Mouse (Mus musculus) limb, embryonic 12.5 days (tissue): ENCODE data around the gene Snrnp40. TPM values are rescaled to one million over a fixed set of nuclear protein-coding genes. Genes with fewer than 3 reads are reported as not detected.

Experiments used
- ATAC-seq: fragments of 200-750 bp; cut with Nextera tagmentation; 2 replicates; pipeline ENCODE4 v1.8.0; 2017; ENCODE audit warnings: low read depth, moderate TSS enrichment; ENCODE audit not compliant: insufficient number of reproducible peaks, insufficient read depth, low FRiP score, low TSS enrichment
- H3K27ac ChIP-seq: fragments of 300-500 bp; sonication (generic); 2 replicates; pipeline ENCODE4 v1.5.1; 2016; ENCODE audit warnings: mild to moderate bottlenecking, moderate library complexity
- H3K27me3 ChIP-seq: fragments of 300-500 bp; sonication (generic); 2 replicates; pipeline ENCODE4 v1.6.1; 2016; ENCODE audit warnings: mild to moderate bottlenecking, moderate library complexity
- H3K36me3 ChIP-seq: fragments of 300-500 bp; sonication (generic); 2 replicates; pipeline ENCODE4 v1.6.1; 2016; ENCODE audit warnings: mild to moderate bottlenecking, moderate library complexity
- H3K4me1 ChIP-seq: fragments of 300-500 bp; sonication (generic); replicated peaks from 2 replicates; pipeline ENCODE4 v1.6.1; 2016
- H3K4me2 ChIP-seq: fragments of 300-500 bp; sonication (generic); 2 replicates; pipeline ENCODE4 v1.6.1; 2016; ENCODE audit warnings: mild to moderate bottlenecking, moderate library complexity
- H3K4me3 ChIP-seq: fragments of 300-500 bp; sonication (generic); replicated peaks from 2 replicates; pipeline ENCODE4 v1.5.1; 2016; ENCODE audit warnings: mild to moderate bottlenecking
- H3K9ac ChIP-seq: fragments of 300-500 bp; sonication (generic); replicated peaks from 2 replicates; pipeline ENCODE4 v1.6.1; 2016; ENCODE audit warnings: mild to moderate bottlenecking, moderate library complexity
- H3K9me3 ChIP-seq: fragments of 300-500 bp; sonication (generic); 2 replicates; pipeline ENCODE4 v1.6.1; 2016; ENCODE audit warnings: mild to moderate bottlenecking, moderate library complexity
- WGBS: fragments of 180-500 bp; shearing (Covaris S2); methylation state at CpG from one replicate; pipeline ENCODE4 v1.1.7; 2016; 5-methylcytosine and 5-hydroxymethylcytosine counted together
- polyA plus RNA-seq: library from polyadenylated mRNA; unstranded; fragments of >200 nt; fragmentation: Nextera tagmentation; extraction: Ambion mirVana; gene quantifications from 2 replicates; pipeline ENCODE4 v1.2.1, GENCODE M21; 2016

The Snrnp40 gene
- polyA plus RNA-seq, 1 experiment from 2014 or later: 212 TPM

- Histone ChIP-seq H3K4me3 (no peak overlapping the region), H3K9me3 (no peaks in the 10 kb centered on the region), H3K27me3 (no peaks in the 10 kb centered on the region), H3K4me1 (no peaks in the 10 kb centered on the region), H3K4me2 (no peak overlapping the region), H3K36me3 (peaks cover 90% of the 10 kb centered on the region), H3K27ac (no peak overlapping the region), H3K9ac (no peak overlapping the region)
- no peak for ATAC-seq
- 92% methylated on average over 2 of the region's 2 CpGs for WGBS
These were observed 34.5 kb upstream of the Snrnp40 start for GRCm38 (mm10) chr4:130325446-130325845.

- Histone ChIP-seq H3K4me2 (no peak overlapping the region), H3K9ac (no peak overlapping the region), H3K27ac (no peak overlapping the region), H3K36me3 (peaks cover 83% of the 10 kb centered on the region), H3K4me3 (no peak overlapping the region), H3K27me3 (no peaks in the 10 kb centered on the region), H3K4me1 (no peaks in the 10 kb centered on the region), H3K9me3 (no peaks in the 10 kb centered on the region)
- 89% methylated on average over 9 of the region's 9 CpGs for WGBS
- ATAC-seq: no peak
These were observed 32.6 kb upstream of the Snrnp40 start for GRCm38 (mm10) chr4:130327366-130327765.

DNA sequence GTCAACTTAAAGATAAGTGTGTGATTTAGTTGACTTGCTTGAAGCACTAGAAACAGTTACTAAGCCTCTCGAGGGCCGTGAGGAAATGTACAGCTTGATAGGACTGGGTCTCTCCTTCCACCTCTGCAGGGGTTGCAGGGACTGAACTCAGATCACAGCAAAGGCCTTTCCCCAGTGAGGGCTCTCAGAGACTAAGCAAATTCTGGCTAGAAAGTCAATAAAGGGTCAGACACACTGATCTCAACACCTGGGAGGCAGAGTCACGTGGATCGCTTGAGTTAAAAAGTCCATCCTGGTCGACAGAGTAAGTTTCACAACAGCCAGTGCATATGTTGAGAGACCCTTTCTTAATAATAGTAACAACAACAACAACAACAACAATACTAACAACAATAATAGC, 24.1 kb upstream of the Snrnp40 start:
- ATAC-seq: no peak
- Histone ChIP-seq H3K4me2 (no peak overlapping the region), H3K9ac (no peak overlapping the region), H3K27ac (no peak overlapping the region), H3K4me1 (no peaks in the 10 kb centered on the region), H3K36me3 (peaks cover 73% of the 10 kb centered on the region), H3K27me3 (no peaks in the 10 kb centered on the region), H3K4me3 (no peak overlapping the region), H3K9me3 (no peaks in the 10 kb centered on the region)
- 91% methylated on average over 5 of the region's 5 CpGs for WGBS

- no peaks in the 10 kb centered on the region for H3K4me1 ChIP-seq
- no peak overlapping the region for H3K9ac ChIP-seq
- H3K4me2 ChIP-seq: no peak overlapping the region
- no peak overlapping the region for H3K4me3 ChIP-seq
- no peak overlapping the region for H3K27ac ChIP-seq
- no peaks in the 10 kb centered on the region for H3K27me3 ChIP-seq
- 25% methylated on average over 4 of the region's 4 CpGs for WGBS
- H3K36me3 ChIP-seq: peaks cover 56% of the 10 kb centered on the region
- no peak for ATAC-seq
- H3K9me3 ChIP-seq: no peaks in the 10 kb centered on the region
These were observed 18.2 kb upstream of the Snrnp40 start for GRCm38 (mm10) chr4:130341691-130342090.

DNA sequence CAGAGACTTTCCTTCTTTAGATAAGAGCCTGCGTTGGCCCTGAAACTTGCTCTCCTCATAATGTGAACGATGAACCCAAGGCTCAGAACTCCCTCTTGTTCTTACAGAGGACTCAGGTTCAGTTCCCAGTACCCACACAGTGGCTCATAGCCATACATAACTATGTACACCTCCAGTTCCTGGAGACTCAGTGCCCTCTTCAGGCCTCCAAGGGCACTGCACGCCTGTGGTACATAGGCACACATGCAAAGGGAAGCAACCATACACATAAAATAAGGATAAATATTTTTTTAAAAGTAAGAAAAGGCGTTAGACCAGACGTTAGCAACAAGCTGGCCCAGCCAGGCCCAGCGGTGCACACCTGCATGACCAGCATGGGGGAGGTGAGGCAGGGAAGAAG, 10.3 kb upstream of the Snrnp40 start:
- peaks cover 84% of the 10 kb centered on the region for H3K36me3 ChIP-seq
- H3K27me3 ChIP-seq: no peaks in the 10 kb centered on the region
- ATAC-seq: no peak
- no peaks in the 10 kb centered on the region for H3K4me1 ChIP-seq
- no peak overlapping the region for H3K27ac ChIP-seq
- H3K4me3 ChIP-seq: no peak overlapping the region
- no peaks in the 10 kb centered on the region for H3K9me3 ChIP-seq
- WGBS: 96% methylated on average over 6 of the region's 6 CpGs
- no peak overlapping the region for H3K9ac ChIP-seq
- no peak overlapping the region for H3K4me2 ChIP-seq

GRCm38 (mm10) chr4:130350690-130351422, 9.1 kb upstream of the Snrnp40 start:
- no peaks in the 10 kb centered on the region for H3K4me1 ChIP-seq
- no peak overlapping the region for H3K4me2 ChIP-seq
- H3K9ac ChIP-seq: no peak overlapping the region
- no peak overlapping the region for H3K27ac ChIP-seq
- 89% methylated on average over 16 of the region's 16 CpGs for WGBS
- H3K4me3 ChIP-seq: no peak overlapping the region
- peaks cover 77% of the 10 kb centered on the region for H3K36me3 ChIP-seq
- H3K9me3 ChIP-seq: no peaks in the 10 kb centered on the region
- H3K27me3 ChIP-seq: no peaks in the 10 kb centered on the region
- no peak for ATAC-seq

- Histone ChIP-seq H3K36me3 (peaks cover 78% of the 10 kb centered on the region), H3K4me2 (no peak overlapping the region)
These were observed 7.3 kb upstream of the Snrnp40 start for GRCm38 (mm10) chr4:130352588-130352987.

DNA sequence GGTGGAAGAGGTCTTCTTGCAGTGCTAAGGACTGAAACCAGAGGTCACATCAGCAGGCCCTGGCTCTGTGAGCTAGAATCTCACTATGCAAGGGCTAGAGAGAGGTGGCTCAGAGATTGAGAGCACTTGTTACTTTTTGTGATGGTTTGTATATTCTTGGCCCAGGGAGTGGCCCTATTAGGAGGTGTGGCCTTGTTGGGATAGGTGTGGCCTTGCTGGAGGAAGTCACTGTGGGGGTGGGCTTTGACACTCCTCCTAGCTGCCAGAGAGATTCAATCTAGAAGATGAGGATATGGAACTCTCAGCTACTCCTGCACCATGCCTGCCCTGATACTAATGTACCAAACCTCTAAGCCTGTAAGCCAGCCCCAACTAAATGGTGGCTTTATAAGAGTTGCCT, 2.0 kb upstream of the Snrnp40 start:
- Histone ChIP-seq H3K36me3 (peaks cover 31% of the 10 kb centered on the region), H3K9me3 (no peaks in the 10 kb centered on the region), H3K27me3 (no peaks in the 10 kb centered on the region), H3K4me2 (no peak overlapping the region), H3K4me1 (peaks cover 17% of the 10 kb centered on the region), H3K4me3 (no peak overlapping the region), H3K9ac (0 out of 2 replicates have a peak overlapping the region, but pooled peaks have one; percentile 12), H3K27ac (no peak overlapping the region)
- ATAC-seq: no peak

More at GRCm38 (mm10) chr4:130352588-130352987, 7.3 kb upstream of the Snrnp40 start:
- no peak overlapping the region for H3K27ac ChIP-seq
- ATAC-seq: no peak
- H3K4me3 ChIP-seq: no peak overlapping the region
- 82% methylated on average over 7 of the region's 7 CpGs for WGBS
- no peaks in the 10 kb centered on the region for H3K9me3 ChIP-seq
- H3K4me1 ChIP-seq: no peaks in the 10 kb centered on the region
- no peaks in the 10 kb centered on the region for H3K27me3 ChIP-seq
- no peak overlapping the region for H3K9ac ChIP-seq

DNA sequence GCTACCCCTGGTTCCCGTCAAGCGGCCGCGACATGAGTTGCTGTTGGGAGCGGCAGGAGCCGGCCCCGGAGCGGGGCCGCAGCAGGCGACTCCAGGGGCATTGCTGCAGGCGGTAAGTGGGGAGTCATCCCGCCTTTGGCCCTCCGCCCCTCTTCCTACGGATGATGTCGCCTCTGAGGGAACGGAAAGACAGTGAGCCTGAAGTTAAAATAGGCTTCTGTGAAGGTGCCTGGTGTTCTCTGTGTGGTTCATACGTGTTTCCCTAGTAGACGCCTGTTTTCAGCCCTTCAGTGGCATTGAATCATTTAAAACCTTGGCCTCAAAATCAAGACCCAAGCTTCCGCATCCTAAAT, 282 bp downstream of the Snrnp40 start:
- Histone ChIP-seq H3K9ac (peak overlapping the region; percentile 89), H3K9me3 (no peaks in the 10 kb centered on the region), H3K27me3 (no peaks in the 10 kb centered on the region), H3K27ac (peak overlapping the region; percentile 77; the same call in 1 of the 2 replicates), H3K4me1 (peaks cover 17% of the 10 kb centered on the region), H3K4me2 (peak overlapping the region; percentile 87), H3K36me3 (peaks cover 39% of the 10 kb centered on the region), H3K4me3 (peak overlapping the region; percentile 93)
- WGBS: under 1% methylated on average over 19 of the region's 19 CpGs
- ATAC-seq: no peak

DNA sequence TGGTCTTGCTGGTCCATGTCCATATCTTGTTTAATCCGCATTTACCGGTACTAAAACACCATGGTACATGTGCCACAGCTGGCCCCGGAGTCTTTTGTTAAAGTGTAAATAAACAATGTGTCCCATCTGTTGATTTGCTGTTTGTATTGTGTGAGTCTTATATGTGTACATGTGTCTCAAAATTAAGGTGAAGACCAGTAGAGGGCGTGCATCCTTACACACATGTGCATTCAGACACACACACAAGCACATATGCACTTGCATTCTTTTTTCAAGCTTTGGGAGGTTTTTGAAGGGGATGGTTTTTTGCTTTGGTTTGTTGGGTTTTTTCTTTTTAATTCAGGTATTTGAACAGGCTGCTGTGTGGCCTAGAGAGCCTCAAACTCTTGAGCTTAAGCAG, 16.7 kb downstream of the Snrnp40 start:
- Histone ChIP-seq H3K9ac (no peak overlapping the region), H3K4me1 (no peaks in the 10 kb centered on the region), H3K9me3 (peaks cover 3% of the 10 kb centered on the region; the same call in 1 of the 2 replicates), H3K4me2 (no peak overlapping the region), H3K27me3 (no peaks in the 10 kb centered on the region), H3K36me3 (peaks cover 92% of the 10 kb centered on the region), H3K4me3 (no peak overlapping the region), H3K27ac (no peak overlapping the region)
- no peak for ATAC-seq
- 92% methylated on average over 4 of the region's 4 CpGs for WGBS

DNA sequence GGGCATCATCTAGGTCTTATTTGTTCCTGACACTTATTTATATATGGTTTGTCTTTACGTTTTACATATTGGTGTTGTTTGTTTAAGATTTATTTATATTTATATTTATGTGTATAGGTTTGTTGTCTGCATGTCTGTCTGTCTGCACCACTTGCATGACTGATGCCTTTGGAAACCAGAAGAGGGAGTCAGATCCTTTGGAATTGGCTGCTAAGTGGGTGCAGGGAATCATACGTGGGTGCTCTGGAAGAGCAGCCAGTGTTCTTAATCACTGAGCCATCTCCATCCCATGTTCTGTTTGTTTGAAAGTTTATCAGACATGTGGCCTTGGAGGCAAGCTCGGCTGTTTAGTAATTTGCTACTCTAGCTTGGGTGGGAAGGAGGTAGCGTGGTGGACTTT, 17.6 kb downstream of the Snrnp40 start:
- ATAC-seq: no peak
- peaks cover 96% of the 10 kb centered on the region for H3K36me3 ChIP-seq
- no peak overlapping the region for H3K4me2 ChIP-seq
- H3K9me3 ChIP-seq: peaks cover 3% of the 10 kb centered on the region; the same call in 1 of the 2 replicates
- no peak overlapping the region for H3K4me3 ChIP-seq
- no peak overlapping the region for H3K27ac ChIP-seq
- H3K27me3 ChIP-seq: no peaks in the 10 kb centered on the region
- no peak overlapping the region for H3K9ac ChIP-seq
- WGBS: 89% methylated on average over 4 of the region's 4 CpGs
- H3K4me1 ChIP-seq: no peaks in the 10 kb centered on the region

GRCm38 (mm10) chr4:130379181-130379580, 19.2 kb downstream of the Snrnp40 start:
- Histone ChIP-seq H3K27ac (no peak overlapping the region), H3K4me2 (no peak overlapping the region), H3K4me3 (no peak overlapping the region), H3K36me3 (peaks cover 96% of the 10 kb centered on the region), H3K4me1 (no peaks in the 10 kb centered on the region), H3K9me3 (peaks cover 3% of the 10 kb centered on the region; the same call in 1 of the 2 replicates), H3K9ac (no peak overlapping the region), H3K27me3 (no peaks in the 10 kb centered on the region)
- no peak for ATAC-seq
- 97% methylated on average over 2 of the region's 2 CpGs for WGBS
